Mouse (Mus musculus) layer of hippocampus, postnatal 10 days (tissue): ENCODE results near the gene Ptprd. TPM values are rescaled to one million over a fixed set of nuclear protein-coding genes. Genes with fewer than 3 reads are reported as not detected.

Experiments
- DNase-seq, 2 experiments: peaks; one replicate each; pipeline ENCODE4 v3.0.0; 2021; ENCODE audit warnings: low spot score in 2 of 2
- total RNA-seq, 2 experiments: library from RNA; stranded (reverse); gene quantifications; 2 replicates each; pipeline ENCODE4 v1.2.3; 2021

The Ptprd gene
- total RNA-seq, 2 experiments from 2014 or later = 196 to 217 TPM

GRCm38 (mm10) chr4:77586222-77586621, 625.5 kb downstream of the Ptprd start:
- DNase-seq = no peak

- DNase-seq = peak; percentile 69 to 75
Measured at GRCm38 (mm10) chr4:77558404-77559202, 653.2 kb downstream of the Ptprd start.

- no peak for DNase-seq
Measured at GRCm38 (mm10) chr4:77555841-77556240, 655.9 kb downstream of the Ptprd start.

- no peak for DNase-seq
Measured at GRCm38 (mm10) chr4:77537843-77538242, 673.9 kb downstream of the Ptprd start.

GRCm38 (mm10) chr4:77537336-77537735, 674.4 kb downstream of the Ptprd start:
- peak in 1 of 2 experiments; percentile 15 for DNase-seq

GRCm38 (mm10) chr4:77535601-77536000, 676.2 kb downstream of the Ptprd start:
- no peak for DNase-seq

GRCm38 (mm10) chr4:77534553-77534952, 677.2 kb downstream of the Ptprd start:
- no peak for DNase-seq

GRCm38 (mm10) chr4:77519166-77519565, 692.6 kb downstream of the Ptprd start:
- peak; percentile 17 to 34 for DNase-seq

GRCm38 (mm10) chr4:77513914-77514628, 697.7 kb downstream of the Ptprd start:
- DNase-seq = no peak

- DNase-seq = no peak
Measured at GRCm38 (mm10) chr4:77513041-77513440, 698.7 kb downstream of the Ptprd start.

GRCm38 (mm10) chr4:77454049-77454448, 757.7 kb downstream of the Ptprd start:
- DNase-seq = no peak

- DNase-seq = peak in 1 of 2 experiments; percentile 17
Measured at GRCm38 (mm10) chr4:77399146-77399545, 812.6 kb downstream of the Ptprd start.

- no peak for DNase-seq
Measured at GRCm38 (mm10) chr4:77361728-77362127, 850.0 kb downstream of the Ptprd start.

- DNase-seq = no peak
Measured at GRCm38 (mm10) chr4:77327198-77327597, 884.6 kb downstream of the Ptprd start.

GRCm38 (mm10) chr4:77317060-77317680, 894.6 kb downstream of the Ptprd start:
- DNase-seq = no peak

- no peak for DNase-seq
Measured at GRCm38 (mm10) chr4:77316644-77317043, 895.1 kb downstream of the Ptprd start.

GRCm38 (mm10) chr4:77310127-77310788, 901.5 kb downstream of the Ptprd start:
- DNase-seq = no peak

GRCm38 (mm10) chr4:77283423-77283822, 928.3 kb downstream of the Ptprd start:
- DNase-seq = no peak

GRCm38 (mm10) chr4:77277913-77278312, 933.8 kb downstream of the Ptprd start:
- no peak for DNase-seq

- DNase-seq = no peak
Measured at GRCm38 (mm10) chr4:77259972-77260290, 951.8 kb downstream of the Ptprd start.

GRCm38 (mm10) chr4:77259250-77259971, 952.4 kb downstream of the Ptprd start:
- peak; percentile 3 to 10 for DNase-seq
